Mouse (Mus musculus): ENCODE measurements around the gene Vmn1r79.
A peak's percentile ranks its signal among the peaks of the same experiment; 100 is the strongest.
"Not testable (repeated sequence)": the region's sequence is repeated elsewhere in the genome, so short reads cannot be mapped to it uniquely, and the experiment has no call there.

The Vmn1r79 gene

GRCm38 (mm10) chr7:12170979-12171378 lies at the start of gene Vmn1r79:
Vmn1r79 (plus strand) TSS chr7:12171279.
- not testable (repeated sequence) for DNase-seq

DNA sequence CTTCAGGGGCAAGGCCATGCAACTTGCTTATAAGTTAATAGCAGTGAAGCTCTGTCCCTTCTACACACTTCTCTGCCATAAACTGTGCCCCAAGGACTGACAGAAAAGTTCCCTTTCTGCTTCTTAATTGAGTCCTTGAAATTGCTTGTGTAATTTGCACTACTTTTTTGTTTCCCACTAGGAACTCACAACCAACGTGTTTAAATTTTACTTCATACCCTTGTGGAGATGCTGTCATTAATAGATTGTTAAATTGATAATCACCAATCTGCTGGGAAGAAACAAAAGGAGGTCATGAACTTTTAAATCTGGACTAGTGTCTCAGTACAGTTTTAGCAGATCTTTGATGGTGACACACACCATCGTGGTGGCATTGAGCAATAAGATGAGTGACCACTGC lies 21.1 kb upstream of the Vmn1r79 start, which contains the start of gene Vmn1r78:
Gene Vmn1r78 (plus strand): TSS at position 301 of the 400 bp plus-strand sequence.
- no peak for DNase-seq

DNA sequence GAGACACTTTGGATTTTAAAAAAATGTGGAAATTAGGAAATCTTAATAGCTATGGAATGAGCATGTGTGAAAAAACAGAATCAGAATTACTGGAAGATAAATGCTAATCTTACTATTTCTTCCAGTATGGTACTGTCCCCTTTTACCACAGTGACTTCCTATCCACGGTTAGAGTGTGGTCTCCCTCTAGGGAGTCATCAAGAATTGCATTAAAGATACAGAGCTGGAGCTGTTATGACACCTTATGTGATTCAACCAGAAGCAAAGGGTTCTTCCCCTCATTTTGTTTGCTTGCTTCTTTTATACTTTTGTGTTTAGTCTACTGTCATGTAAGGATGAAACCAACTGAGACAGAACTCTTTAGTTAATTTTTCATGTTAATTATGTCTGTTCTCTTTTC lies 14.6 kb upstream of the Vmn1r79 start:
- not testable (repeated sequence) for DNase-seq

GRCm38 (mm10) chr7:12172926-12173325 lies 1.8 kb downstream of the Vmn1r79 start:
- DNase-seq: not testable (repeated sequence)

DNA sequence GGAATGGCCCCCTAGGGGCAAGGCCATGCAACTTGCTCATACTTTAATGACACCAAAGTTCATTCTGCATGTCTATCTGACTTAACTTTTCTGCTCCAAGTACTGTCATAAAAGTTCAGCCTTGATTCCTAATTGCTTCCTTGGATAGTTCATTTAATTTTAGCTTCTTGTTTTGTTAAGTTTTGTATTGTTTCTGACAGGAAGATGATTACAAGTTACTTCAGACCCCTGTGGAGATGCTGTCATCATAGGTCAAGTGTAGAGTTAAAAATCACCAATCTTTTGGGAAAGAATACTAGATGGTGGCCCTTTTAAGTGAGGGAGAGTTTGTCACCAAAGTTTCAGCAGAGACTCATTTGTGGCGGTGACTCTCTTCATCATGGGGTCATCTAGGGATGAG lies 17.9 kb downstream of the Vmn1r79 start, which contains the start of gene Vmn1r80:
Gene Vmn1r80 (plus strand): TSS at position 301 of the 400 bp plus-strand sequence.
- DNase-seq: peak; percentile 1 to 20

GRCm38 (mm10) chr7:12204141-12204540 lies 33.1 kb downstream of the Vmn1r79 start:
- DNase-seq: no peak

Measured in kidney, adult 8-10 months (tissue).